In the genomic region with DNA sequence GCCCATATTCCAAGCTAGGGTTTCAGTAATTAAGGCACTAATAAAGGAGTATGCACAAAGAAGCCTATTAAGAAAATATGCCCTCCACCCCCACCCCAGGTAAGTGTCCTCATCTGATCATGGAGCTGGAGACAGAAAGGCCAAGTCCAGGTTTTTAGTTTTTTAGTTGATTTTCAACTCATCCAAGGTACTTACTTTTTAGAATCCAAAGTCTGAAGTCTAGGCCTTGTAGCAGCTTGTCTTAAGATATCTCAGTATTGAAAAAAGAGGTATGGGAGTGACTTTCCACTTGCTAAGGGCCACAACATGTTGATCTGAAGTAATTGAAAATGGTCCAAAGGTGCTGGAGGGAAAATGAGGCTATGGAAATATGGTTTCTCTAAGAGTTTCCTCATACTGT, we compare ENCODE assay signal across 27 mouse cellular contexts.
"Had no signal": no experiment of that assay in that cellular context is flagged by ENCODE, and none has a peak within 500 bp of the region (broad histone marks: within the 10 kb centered on the region; RNA-seq: fewer than 3 reads in every experiment).

No protein-coding gene starts in this region.

- DNase-seq: cerebellum, adult 2 months; cerebellum, adult 8-10 months; cerebellum, adult 9-10 months; cerebellum, adult 9-11 months; cerebellum, postnatal 10 days; cerebellum, postnatal 14 days; cerebellum, postnatal 25 days; cerebellum, postnatal 36 days; embryo, embryonic 11 days; forebrain, postnatal 0 days; gastrocnemius, adult 2 months; gastrocnemius, postnatal 10 days; gastrocnemius, postnatal 14 days; gastrocnemius, postnatal 25 days; gastrocnemius, postnatal 36 days; heart, adult 11 months; heart, adult 18-20 months; heart, adult 2 months had no signal

- H3K36me3 ChIP-seq: embryonic facial prominence, embryonic 10.5 days; embryonic facial prominence, embryonic 12.5 days; embryonic facial prominence, embryonic 13.5 days; embryonic facial prominence, embryonic 15.5 days; forebrain, embryonic 10.5 days; forebrain, embryonic 12.5 days; forebrain, embryonic 15.5 days had no signal

- H3K27me3 ChIP-seq: embryonic facial prominence, embryonic 12.5 days; embryonic facial prominence, embryonic 13.5 days; embryonic facial prominence, embryonic 15.5 days; forebrain, embryonic 12.5 days; forebrain, embryonic 13.5 days; forebrain, embryonic 15.5 days had no signal

- H3K27ac ChIP-seq: embryonic facial prominence, embryonic 10.5 days; embryonic facial prominence, embryonic 12.5 days; embryonic facial prominence, embryonic 13.5 days; embryonic facial prominence, embryonic 15.5 days; forebrain, embryonic 10.5 days; forebrain, embryonic 12.5 days; forebrain, embryonic 13.5 days; forebrain, embryonic 15.5 days; gastrocnemius, adult 2 months; heart, adult 2 months had no signal

- H3K4me3 ChIP-seq: embryonic facial prominence, embryonic 10.5 days; embryonic facial prominence, embryonic 12.5 days; embryonic facial prominence, embryonic 13.5 days; embryonic facial prominence, embryonic 15.5 days; erythroblast, embryonic 14.5 days; forebrain, embryonic 10.5 days; forebrain, embryonic 12.5 days; forebrain, embryonic 13.5 days; forebrain, embryonic 15.5 days; gastrocnemius, adult 2 months; heart, adult 2 months had no signal

- H3K4me1 ChIP-seq: embryonic facial prominence, embryonic 10.5 days; embryonic facial prominence, embryonic 12.5 days; embryonic facial prominence, embryonic 13.5 days; embryonic facial prominence, embryonic 15.5 days; forebrain, embryonic 10.5 days; forebrain, embryonic 12.5 days; forebrain, embryonic 13.5 days; forebrain, embryonic 15.5 days had no signal
